Mouse (Mus musculus): ENCODE data around the gene Hspb3.

The Hspb3 gene

DNA sequence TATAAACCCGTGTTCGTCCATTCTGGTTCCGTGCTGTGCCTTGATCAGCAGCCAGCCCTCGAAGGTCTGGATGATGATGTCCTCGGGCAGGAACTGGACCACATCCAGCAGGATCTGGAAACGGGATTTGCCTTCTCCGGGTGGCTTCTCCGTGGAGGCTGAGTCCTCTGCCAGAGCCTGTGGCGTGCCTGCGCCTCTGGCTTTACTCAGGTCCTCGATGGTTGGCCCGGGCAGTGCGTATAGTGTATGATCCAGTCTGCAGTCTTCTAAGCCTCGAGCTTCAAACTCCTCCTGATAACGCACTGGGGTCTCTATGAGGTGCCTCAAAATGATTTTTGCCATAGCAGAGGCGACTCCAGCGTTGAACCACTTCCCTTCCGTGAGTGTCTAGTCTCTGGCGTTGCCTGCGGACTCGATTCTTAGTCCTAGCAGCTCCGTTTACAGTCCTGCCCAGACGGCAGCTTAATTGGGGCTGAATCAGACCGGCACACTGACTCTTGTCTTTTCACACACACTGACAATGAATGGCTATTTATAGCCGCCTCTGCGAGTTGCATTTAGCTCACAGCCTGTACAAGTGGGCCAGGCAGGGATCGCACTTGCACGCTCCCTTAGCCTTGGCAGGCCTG, at the start of gene Hspb3:
Hspb3 (minus strand) TSS at position 526 of the 629 bp plus-strand sequence.
- peak; percentile 29 for DNase-seq

DNA sequence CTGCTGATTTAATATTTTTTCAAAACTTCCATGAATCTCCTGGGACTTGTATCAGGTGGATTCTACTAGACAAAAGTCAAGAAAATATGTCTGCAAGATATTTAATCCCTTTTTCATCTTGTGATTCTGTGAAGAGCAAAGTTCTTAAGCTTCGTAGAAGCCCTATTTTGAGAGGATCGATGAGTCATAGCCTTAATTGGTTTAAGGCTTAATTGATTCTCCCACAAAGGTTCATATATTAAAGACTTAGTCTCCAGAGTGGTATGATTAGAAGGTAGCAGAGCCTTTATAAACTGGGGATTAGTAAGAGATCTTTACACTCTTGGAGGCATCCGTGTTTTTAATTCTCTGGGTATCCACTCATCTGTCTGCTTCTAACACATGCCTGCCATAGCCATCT, 49.7 kb upstream of the Hspb3 start:
- DNase-seq = no peak

DNA sequence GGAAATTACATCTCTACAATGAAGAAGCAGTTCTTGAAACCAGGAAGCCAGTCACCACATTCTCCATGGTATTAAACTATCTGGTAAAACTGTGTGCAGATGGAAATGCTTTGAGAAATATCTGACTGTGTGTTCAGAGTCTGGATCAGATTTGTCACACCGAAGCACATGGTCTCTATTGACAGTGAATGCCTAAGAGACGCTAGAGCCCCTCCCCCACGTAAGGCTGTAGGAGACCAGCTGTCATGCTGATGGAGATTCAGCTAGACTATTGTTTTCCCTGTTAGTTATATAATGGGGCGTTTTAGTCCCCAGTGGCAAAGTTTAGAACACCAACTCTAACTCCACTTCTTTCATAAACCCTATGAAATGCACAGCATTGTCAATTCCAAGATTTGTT, 42.7 kb upstream of the Hspb3 start:
- DNase-seq = no peak

DNA sequence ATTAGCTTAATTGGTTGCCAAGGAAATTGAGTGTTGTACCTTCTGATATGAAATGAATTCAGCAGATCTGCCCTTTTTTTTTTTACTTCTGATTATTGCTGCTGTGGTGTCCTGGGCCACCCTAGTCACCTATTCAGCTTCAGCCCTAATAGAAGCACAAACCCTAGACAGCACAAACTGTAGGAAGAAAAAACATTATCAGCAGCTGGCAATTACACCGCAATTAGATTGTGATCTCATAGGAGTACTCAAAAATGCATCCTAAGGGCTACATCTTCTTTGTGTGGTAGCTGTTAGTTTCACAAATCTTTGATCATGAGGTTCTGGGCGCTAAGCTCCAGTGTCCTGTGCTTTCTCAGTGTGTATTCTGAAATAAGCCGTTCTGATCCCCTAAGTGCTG, 37.7 kb upstream of the Hspb3 start:
- no peak for DNase-seq

DNA sequence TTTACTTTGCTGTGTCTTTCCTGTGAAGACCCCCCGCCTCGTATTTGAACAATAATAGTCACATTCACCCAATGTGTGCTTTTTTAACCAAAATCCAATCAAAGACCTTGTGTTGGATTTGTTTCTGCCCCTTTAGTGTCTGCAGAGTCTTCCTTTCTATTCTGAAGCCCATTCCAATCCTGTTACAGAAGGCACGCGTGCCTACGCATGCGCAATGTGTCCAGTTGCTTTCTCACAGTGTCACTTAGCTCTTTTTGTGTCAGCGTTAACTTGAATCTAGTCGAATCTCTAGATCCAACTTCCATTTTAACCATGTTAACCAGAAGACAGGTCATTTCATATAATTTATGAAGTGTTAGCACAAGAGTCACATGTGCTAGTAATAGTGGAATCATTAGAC, 36.5 kb upstream of the Hspb3 start:
- no peak for DNase-seq

DNA sequence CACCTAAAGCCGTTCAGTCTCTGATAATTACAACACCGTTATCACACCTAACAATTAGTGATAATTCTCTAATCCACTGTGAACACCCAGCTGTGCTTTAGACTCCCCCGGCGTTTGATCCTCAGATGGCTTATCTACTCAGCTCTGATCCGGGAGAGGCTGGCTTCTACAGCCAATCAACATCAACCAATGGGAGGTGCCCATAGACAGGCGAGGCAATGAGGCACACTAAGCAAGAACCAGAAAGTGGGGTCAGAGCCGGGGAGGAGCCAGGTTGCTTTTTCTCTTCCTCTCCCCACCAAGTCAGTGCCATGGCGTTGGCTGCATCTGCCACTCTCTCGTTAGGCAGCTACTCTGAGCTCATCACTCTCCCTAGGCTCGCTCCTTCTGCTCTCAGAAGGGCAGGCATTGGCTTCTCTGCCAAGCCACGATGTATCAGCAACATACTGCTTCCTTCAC, 36.0 kb upstream of the Hspb3 start:
- DNase-seq = peak; percentile 11

DNA sequence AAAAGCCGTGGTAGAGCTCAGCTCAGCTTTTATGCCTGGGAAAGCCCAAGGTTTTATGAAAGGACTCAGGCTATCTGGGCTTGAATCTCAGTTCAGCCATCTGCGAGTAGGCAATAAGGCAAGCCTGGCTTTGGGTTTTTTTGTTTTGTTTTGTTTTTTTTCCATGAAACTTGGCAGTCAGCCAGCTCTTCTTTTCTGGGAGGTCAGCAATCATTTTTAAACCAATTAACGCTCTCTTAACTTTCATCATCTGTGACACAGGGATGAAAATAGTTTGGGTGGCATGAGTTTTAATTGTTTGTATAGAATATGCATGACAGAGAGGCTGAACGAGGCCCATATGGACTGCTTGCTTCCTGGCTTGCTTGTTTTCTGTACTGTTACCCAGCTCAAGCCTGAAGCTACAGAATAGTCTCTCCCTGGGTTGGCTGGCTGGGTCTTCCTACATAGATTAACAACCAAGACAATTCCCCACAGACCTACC, 33.4 kb upstream of the Hspb3 start:
- no peak for DNase-seq

DNA sequence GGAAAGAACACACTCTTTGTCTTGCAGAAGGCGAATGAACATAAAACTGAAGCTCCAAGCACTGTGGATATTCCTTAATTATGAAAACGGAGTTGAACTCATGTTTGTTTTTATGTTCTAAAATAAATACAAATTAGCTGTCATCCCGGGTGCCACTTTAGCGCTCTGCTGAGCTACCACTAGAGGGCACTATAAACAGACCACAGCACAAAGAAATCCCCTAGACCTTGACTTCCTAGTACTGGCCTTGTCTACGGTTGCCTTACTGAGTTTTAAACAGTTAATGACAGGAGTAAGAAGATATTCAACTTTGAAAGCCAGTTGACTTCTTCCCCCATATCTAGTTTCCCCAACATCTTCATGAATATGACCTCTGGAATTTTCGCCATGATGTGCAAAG, 29.9 kb upstream of the Hspb3 start:
- DNase-seq = no peak

DNA sequence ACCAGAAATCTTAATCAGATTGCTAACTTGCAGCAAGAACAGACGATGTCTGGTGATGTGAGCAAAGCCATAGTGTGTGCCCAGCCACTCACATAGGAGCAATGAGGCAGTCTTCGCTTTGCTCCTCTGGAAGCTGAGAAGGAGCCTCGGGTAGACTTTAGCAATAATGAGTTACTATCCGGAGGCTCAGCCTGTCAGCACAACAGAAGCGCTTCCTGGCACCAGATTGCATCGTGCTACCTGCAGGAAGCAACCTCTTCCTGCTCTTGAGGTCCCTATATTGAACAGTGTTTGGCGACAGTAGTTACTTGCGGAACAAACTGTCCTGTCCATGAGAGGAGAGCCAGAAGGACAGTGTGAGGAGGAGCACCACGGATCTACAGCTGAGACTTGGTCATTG, 28.2 kb upstream of the Hspb3 start:
- no peak for DNase-seq

DNA sequence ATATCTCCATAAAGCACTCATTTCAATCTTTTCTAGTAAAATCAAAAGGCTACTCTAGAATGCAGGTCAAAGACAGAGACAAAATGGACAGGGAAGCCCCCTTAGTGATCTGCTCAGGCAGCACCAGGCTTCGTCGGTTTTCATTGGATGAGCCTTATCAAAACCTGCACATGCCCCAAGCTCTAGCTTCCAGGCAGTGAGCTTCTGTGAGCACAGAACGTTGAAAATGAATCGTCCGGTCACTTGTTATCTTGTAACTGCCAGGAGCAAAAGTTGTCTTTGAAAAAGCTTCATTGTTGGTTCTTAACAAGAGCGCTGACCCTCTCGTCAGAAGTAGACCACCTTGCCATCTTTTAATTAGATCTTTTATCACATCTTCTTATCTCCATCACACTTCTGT, 26.4 kb upstream of the Hspb3 start:
- no peak for DNase-seq

DNA sequence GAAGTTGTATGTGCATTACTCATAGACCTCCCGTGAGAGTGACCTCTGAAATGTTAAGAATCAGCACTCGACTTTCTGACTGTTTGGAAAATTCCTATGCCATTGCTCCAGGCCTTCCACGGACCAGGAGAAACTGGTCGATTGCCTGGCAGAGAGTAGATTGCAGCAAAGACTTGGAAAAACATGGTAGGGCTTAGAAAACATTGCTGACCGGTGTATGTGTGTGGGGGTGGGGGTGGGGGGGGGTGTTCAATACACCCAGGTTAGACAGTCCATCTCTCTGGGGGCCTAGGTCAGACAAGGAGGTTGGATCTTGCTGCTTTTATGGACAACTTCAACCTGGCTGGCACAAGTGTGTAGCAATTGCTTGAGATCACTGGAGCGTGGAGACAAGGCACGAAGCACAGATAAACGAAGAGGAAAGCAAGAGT, 23.2 kb upstream of the Hspb3 start:
- no peak for DNase-seq

DNA sequence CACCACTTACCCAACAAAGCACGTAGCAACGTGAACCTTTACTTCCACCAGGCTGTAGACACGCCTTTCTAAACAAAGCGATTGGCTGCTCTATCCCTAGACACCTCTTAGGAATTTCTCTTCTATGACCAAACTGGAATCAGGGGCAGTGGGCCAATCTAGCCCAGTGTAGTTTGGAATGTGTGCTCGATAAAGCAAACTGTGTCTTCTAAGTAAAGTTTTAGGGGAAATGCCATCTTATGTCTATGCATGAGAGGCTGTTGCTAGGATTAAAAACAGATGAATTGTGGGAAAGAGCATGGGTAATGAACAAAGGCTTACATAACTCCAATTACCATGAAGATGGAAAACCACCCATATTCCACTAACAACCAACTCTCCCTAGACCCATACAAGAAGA, 19.3 kb upstream of the Hspb3 start:
- peak; percentile 16 for DNase-seq

DNA sequence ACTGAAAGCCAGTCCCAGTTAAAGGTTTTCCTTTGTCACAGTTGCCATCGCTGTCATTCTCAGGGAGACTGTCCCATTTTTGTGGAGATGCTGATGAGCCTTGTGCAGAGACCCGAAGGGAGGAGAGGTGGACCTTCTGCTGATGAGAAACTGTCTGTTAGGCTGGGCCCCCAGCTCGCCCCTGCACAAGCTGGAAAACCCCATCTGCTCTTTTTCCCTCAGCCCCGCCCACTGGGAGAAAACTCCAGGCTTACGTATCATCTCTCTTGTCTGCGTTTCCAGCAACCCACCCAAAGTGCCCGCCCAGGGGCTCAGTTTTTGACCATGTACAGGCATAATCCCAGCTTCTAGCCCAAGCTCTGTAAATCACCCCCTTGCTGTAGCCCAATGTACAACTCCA, 17.2 kb upstream of the Hspb3 start:
- no peak for DNase-seq

DNA sequence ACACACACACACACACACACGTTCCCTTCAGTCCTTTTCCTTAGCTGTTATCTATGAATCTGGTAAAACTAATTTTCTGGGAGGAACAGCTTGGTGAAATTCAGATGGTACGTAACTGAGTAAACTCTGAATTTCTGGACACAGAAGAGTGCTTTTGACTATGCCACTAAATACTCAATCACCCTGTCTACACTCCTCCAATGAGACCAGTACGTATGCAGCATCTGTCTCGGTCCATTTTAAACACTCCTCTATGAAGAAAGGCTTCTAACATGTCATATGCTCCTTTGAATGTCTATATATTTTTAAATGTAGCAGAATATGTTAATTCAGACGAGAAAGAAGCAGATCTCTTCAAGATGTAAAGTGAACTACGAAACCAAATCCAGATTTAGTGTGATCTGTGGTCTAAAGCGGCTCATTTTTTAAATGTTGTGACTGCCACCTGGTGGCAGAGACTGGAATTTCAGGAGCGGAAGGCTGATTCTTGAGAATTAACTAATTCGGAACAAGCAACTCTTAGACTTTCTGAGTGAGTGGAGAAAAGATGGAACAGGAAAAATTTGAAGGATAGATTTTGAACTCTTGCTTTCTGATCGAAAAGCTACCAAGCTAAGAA, 6.1 kb upstream of the Hspb3 start:
- DNase-seq = peak; percentile 74

DNA sequence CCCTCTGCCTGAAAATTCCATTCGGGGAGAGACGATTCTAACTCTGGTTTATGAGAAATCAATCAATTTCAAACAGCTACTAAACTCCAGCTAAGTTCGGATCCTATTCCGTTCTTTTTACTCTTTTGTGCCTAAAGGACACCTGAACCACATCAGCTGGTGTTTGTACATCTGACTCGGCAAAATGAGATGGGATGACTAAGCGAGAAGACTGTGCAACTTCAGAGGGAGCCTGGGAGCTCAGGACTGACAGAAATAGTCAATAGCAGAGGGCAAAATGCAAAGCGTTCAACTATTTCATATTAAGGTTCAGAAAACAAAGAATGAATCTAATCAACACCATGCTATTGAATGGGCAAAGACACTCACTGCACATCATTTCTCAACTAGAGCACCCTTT, 407 bp upstream of the Hspb3 start:
- DNase-seq = no peak

DNA sequence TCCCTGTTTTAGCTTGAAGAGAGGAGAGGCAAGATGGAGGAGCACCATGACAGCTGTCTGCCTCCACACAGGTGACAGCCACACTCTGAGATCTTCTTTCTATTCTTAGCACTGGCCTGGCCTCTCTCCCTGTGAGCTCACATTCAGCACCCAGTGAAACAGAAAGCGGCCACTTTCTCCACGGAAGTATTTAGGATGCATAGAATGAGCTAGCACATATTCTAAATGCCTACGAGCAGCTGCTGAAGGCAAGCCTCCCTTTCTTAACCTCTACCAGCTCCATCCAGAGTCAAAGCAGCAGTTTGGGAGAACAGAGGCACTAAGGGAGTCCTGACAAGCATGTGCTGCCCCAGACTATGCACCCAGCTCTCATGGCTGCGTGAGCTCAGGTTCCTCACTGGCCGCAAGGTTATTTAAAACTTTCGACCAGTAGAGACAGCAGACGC, 1.6 kb downstream of the Hspb3 start:
- DNase-seq = no peak

DNA sequence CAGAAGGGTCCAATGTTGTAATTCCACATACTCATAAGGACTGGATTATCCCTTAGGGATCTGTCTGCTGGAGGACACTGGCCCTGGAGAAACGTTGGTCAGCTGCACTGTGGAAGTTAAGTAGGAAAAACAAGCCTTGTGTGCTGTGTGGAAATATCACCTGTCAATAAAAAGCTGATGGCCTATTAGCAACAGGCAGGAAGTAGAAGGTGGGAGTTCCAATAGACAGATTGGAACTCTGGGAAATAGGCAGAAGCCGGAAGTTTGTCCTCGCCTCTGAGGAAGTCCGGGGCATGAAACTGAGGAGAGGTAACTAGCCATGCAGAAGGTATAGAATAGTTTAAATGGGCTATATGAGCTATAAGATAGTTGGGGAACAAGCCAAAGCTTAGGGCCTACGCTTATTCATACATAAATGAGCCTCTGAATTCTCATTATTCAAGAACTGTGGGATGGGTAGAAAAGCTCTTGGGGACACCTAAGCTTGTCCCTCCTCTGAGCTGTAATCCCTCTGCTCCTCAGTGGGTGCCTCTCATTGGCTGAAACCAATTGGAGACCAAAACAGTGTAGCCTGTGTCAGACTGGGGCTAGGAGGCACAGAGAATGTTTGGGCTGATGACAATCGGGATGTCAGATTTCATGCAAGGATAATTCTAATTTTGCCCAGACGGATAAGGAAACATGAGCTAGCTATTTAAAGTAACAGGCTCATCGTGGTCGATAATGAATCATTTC, 2.7 kb downstream of the Hspb3 start:
- DNase-seq = no peak

DNA sequence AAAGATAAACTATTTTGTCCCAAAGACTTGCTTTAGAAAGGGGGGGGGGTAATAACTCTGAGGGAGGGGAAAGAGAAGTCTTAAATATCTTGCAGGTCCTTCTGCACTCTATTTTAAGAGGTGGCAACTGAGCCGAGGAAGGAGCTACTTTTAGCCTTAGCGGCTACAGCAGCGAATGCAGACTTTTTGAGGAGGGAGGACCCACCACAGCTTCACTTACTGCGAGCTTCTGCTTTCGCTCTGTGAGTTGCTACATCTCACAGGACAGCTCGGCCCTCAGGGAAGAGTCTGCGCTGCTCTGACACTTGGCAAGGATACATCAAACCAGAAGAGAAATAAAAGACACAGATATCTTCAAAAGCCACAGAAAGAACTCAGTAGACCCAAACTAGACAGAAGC, 6.3 kb downstream of the Hspb3 start:
- no peak for DNase-seq

DNA sequence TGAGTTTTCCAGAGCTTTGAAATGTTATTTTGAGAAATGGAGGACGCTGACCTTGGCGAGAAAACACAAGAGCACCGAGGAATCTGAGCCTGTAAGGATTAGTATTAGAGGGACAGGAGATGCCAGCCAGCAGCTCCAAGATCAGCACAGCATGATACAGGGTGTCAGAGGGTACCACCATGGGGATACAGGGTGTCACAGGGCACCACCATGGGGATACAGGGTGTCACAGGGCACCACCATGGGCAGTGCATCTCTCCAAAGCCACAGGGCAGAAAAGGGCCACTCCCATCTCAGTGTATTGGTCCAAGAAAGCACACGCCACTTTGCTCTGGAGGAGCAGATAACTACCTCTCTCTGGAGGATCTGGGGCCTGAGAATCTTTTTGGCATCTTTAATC, 6.8 kb downstream of the Hspb3 start:
- DNase-seq = no peak

DNA sequence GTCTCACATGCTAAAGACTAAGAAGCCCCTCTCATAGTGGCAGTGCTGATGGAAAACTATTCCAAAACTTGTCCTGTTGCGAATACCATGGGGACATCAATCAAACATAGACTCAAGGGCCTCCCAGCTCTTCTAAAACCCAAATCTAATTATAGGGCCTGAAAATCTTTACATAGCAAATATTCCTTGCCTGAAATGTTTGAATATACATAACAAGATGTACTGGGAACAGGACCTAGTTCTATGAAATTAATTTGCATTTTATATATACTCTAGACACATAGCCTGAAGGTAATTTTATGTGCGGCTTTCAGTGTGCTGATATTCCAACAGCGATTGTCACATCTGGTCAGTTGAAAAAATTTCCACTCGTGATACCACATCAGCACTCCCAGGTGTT, 8.0 kb downstream of the Hspb3 start:
- DNase-seq = no peak

DNA sequence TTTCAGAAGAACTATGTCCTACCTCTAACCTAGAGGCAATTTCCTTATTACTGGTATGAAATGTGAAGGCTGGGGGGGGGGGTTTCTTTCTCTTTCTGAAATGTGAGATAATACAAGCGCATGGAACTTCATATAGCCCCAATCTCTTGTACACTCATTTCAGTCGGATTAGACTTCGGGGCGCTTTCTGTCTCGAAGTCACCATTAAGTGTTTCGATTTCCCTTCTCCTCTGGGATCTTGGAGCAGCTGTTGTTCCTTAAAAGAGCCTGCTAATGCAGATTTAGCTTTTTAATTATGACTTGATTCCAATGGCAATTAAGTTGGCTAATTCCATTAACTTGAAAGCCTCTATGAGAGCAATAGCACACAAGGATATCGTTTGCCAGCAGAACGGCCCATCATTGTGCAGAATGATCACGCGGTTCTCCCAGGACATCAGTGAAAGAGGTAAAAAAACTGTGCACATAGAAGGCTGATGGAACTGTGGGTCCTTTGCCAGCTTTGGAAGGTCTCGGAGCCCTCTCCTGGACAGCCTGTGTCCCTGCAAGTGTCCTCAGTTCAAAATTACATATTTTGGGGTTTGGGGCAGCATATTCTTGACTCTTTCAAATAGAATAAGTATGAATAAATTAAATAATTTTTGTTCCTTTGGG, 22.4 kb downstream of the Hspb3 start:
- no peak for DNase-seq

DNA sequence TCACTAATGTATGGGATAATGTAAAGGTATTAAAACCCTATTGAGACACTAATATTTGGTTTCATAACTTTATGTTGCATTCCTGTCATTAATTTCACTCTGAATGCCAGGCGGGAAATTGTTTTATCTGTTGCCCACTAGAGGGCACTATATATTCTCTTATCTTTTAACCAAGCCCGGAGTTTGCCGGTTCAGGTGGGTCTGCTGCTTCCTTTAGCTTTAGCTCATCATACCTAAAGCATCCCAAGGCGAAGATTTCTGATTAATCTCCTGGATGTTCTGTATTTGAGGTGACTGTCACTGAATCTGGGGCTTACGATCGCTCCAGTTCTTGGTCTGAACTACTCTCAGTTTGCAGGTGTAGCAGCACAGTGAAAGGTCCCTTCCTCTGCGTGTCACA, 24.6 kb downstream of the Hspb3 start:
- DNase-seq = no peak

DNA sequence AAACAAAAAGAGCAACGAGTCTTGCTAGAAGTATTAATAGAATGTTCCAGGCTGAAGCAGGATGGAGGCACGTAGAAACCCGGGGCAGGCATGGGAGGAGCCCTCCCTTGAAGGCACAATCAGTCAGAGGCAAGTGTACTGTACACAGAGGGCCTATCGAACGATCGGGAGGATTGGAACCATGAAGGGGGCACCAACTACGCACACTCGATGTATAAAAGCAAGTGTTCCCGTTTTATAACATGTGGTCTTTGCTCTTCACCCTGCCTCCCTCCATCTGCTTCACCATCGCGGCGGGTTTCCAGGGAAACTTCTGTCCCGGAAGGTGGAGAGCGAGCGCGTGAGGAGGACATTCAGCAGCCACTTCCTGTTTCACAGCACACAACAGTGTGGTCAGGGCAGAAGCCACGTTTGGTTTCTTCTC, 27.7 kb downstream of the Hspb3 start:
- no peak for DNase-seq
